Mouse (Mus musculus) spleen, adult 2 months (tissue): ENCODE results near the gene Cdc42bpa. TPM values are rescaled to one million over a fixed set of nuclear protein-coding genes. Genes with fewer than 3 reads are reported as not detected.

Experiments
- DNase-seq, 2 experiments: peaks; one replicate each; pipeline versions ENCODE4 v3.0.0 to v3.0.0-alpha.2; 2012 to 2021; ENCODE audit warnings: low spot score in 2 of 2, low read depth in 1 of 2
- H3K27ac ChIP-seq: fragments of 200-500 bp; 2 replicates; pipeline ENCODE4 v1.5.1; 2012; ENCODE audit warnings: low read length, inconsistent platforms; ENCODE audit not compliant: insufficient read depth
- H3K27me3 ChIP-seq: fragments of 200-500 bp; 2 replicates; pipeline ENCODE4 v1.6.1; 2012; ENCODE audit warnings: mild to moderate bottlenecking, moderate library complexity, low read length, inconsistent platforms; ENCODE audit not compliant: control insufficient read depth, insufficient read depth
- H3K36me3 ChIP-seq: fragments of 200-500 bp; 2 replicates; pipeline ENCODE4 v1.6.1; 2012; ENCODE audit warnings: mild to moderate bottlenecking, low read length, inconsistent platforms; ENCODE audit not compliant: control insufficient read depth, insufficient read depth
- H3K4me1 ChIP-seq: fragments of 200-500 bp; 2 replicates; pipeline ENCODE4 v1.6.1; 2011; ENCODE audit warnings: inconsistent platforms; ENCODE audit not compliant: control insufficient read depth, insufficient read depth, insufficient read length
- H3K4me3 ChIP-seq: fragments of 200-500 bp; 2 replicates; pipeline ENCODE4 v1.5.1; 2011; ENCODE audit warnings: mild to moderate bottlenecking, inconsistent platforms; ENCODE audit not compliant: insufficient read depth, insufficient read length; ENCODE audit errors: extremely low read depth
- CTCF ChIP-seq: fragments of 200-500 bp; IDR thresholded peaks from 2 replicates; pipeline ENCODE4 v1.5.1; 2011; ENCODE audit warnings: mild to moderate bottlenecking, inconsistent platforms; ENCODE audit not compliant: insufficient read depth, insufficient read length, insufficient replicate concordance; ENCODE audit errors: extremely low read depth
- POLR2A ChIP-seq: fragments of 200-500 bp; IDR thresholded peaks from 2 replicates; pipeline ENCODE4 v1.6.1; 2011; ENCODE audit warnings: low read depth, low read length, inconsistent platforms
- WGBS: fragments of 180-500 bp; shearing (Covaris S2); methylation state at CpG from one replicate; pipeline ENCODE4 v1.1.7; 2018; 5-methylcytosine and 5-hydroxymethylcytosine counted together
- polyA plus RNA-seq: library from polyadenylated mRNA; depleted of rRNA; stranded (reverse); fragments of >200 nt; gene quantifications from 2 replicates; pipeline ENCODE4 v1.2.3, GENCODE M21; 2012

The Cdc42bpa gene
- polyA plus RNA-seq, 1 experiment: 2.8 TPM

DNA sequence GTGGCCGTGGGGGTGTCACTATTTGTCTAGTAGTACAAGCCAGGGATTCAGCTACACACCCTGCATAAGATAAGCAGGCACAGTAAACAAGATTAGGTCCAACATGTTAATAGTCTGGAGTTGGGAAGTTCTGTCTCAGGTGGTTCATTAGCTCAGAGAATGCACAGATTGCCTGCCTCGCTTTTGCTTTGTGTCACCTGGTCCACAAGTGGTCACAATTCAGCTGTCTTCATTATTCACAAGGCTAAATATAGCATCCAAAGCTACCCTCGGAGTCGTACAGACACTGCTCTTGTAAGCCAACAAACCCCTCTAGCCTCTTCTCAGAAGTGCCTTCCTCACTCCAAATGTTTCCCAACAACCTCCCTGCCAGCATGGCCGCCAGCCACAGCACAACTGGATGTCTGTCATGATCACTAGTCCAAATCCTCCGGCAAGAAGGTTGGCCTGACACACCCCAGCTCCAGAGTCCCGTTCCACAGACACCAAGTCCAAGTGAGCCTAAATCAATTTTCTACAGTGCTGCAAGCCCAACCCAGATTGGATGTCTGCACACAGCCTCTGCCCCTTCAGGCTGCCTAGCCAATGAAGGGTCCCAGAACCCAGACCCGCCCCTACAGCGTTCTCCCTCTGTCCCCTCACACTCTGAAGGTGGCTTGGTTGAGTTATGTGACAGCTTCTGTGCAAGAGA is 234.7 kb downstream of the Cdc42bpa start:
- Histone ChIP-seq H3K4me3 (peak overlapping the region; percentile 84), H3K27me3 (no peaks in the 10 kb centered on the region), H3K27ac (peak overlapping the region; percentile 57; the same call in 1 of the 2 replicates), H3K36me3 (no peaks in the 10 kb centered on the region), H3K4me1 (peaks cover 23% of the 10 kb centered on the region; the same call in 1 of the 2 replicates)
- TF ChIP-seq CTCF: no peak
- 22% methylated on average over 9 of the region's 9 CpGs for WGBS
- DNase-seq: peak in 1 of 2 experiments; percentile 38

DNA sequence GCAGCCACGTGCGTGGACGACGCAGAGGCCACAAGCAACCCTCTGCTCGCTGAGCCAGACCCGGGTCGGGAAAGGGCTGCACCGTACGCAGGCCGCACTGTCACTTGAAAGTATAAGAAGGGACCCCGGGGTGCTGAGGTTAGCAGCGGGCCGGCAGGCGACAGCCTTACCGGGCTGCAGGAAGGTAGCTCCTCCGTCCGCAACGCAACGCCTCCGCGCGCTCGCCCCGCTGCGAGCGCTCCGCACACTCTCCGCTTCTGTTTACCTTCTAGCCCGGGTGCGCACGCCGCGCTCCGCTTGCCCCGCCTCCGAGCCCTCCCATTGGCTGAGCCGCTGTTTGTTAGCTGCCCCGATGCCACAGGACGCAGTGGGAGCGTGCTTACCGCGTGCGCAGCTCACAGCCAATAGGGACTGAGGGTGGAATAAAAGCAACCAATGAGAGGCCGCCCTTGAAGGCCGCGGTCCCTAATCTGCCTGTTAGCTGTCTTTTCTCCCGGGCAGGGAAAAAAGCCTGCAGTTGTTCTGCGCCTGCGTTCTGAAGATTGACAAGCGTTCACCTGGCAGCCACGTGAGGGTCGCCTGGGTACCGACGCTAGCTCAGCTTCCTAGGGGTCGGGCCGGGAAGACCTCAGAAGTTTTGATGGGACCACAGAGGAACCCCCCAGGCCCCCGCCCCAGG is 235.6 kb downstream of the Cdc42bpa start:
- peaks cover 24% of the 10 kb centered on the region; the same call in 1 of the 2 replicates for H3K4me1 ChIP-seq
- WGBS: under 1% methylated on average over 57 of the region's 57 CpGs
- no peaks in the 10 kb centered on the region for H3K36me3 ChIP-seq
- H3K27me3 ChIP-seq: no peaks in the 10 kb centered on the region
- peak; percentile 96 to 97 for DNase-seq
- H3K4me3 ChIP-seq: peak overlapping the region; percentile 84
- H3K27ac ChIP-seq: peak overlapping the region; percentile 77
- no peak for TF ChIP-seq CTCF
- TF ChIP-seq POLR2A: peak; percentile 76

DNA sequence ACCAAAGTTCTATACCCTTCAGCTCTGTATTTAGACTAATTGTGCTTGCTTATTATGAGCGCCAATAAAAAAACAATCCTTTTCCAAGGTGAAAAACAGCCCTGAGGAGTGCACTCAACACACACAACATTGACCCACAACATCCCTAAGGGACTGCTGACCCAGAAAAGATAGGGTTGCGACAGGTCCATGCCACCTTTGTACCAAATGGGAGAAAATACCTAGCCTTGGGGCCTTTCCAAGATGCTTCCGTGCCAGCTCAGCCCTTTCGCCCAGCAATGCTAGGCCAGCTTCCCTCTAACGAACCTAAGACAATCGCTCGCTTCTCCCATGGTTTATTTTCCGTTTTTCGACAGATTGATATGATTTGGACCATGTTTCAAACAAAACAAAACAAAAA is 236.2 kb downstream of the Cdc42bpa start:
- Histone ChIP-seq H3K4me1 (peaks cover 22% of the 10 kb centered on the region; the same call in 1 of the 2 replicates), H3K27ac (peak overlapping the region; percentile 77; the same call in 1 of the 2 replicates), H3K27me3 (no peaks in the 10 kb centered on the region), H3K36me3 (no peaks in the 10 kb centered on the region), H3K4me3 (no peak overlapping the region)
- TF ChIP-seq POLR2A (no peak), CTCF (no peak)
- DNase-seq: no peak
- WGBS: 96% methylated on average over 9 of the region's 9 CpGs

DNA sequence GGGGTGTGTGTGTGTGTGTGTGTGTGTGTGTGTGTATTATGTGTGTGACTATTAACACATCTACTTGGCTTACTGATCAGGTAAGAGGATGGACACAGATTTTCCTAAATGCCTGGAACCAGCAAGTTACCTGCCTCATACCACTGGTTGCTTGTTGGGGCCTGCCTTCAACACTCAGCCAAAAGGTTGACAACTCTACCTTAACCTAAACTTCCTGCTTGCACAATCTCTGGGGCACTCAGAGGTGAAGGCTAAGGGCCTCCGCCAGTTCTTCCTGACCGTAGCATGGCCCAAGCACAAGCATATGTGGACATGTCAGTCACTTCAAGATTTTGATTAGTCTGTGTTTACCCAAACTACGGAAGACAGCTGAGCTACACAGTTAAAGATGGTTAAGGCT is 237.7 kb downstream of the Cdc42bpa start:
- no peak for TF ChIP-seq CTCF
- no peak for TF ChIP-seq POLR2A
- no peaks in the 10 kb centered on the region for H3K27me3 ChIP-seq
- peaks cover 12% of the 10 kb centered on the region; the same call in 1 of the 2 replicates for H3K4me1 ChIP-seq
- peak in 1 of 2 experiments; percentile 43 for DNase-seq
- H3K4me3 ChIP-seq: no peak overlapping the region
- H3K27ac ChIP-seq: peak overlapping the region; percentile 81
- WGBS: 73% methylated on average over 3 of the region's 3 CpGs
- no peaks in the 10 kb centered on the region for H3K36me3 ChIP-seq

DNA sequence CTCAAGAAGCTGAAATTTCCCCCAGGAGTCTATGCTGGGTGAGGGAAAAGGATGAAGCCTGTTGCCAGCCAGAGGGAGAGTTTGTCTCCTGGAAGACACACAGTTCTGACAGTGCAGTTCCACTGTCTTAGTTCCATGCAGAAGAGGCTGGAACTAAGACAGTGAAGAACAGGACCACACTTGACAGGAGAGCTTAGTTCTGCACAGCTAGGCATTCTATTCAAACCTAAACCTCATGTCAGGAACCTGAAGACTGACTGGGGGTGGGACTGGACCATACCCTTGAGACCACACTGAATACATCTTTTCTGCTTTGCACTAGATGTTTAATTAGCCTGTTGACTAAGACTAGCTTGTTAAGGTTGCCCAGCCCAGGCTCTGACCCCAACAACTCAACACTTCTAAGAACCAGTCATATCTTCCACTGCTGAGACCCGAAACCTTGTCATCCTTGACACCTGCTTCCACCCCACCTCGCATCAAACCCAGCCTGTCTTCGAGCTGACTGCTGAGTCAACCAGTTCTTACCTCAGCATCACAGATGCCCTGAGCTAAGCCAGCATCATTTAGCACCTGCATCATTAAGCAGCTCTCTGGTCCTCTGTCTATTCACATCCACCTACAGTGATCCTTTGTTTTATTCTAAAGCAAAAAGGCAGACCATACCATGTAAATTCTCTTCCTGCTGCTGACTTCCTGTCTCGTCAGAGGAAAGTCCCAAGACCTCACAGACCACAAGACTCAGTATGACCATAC is 238.9 kb downstream of the Cdc42bpa start, which contains the start of gene Coq8a:
TSS of gene Coq8a (minus strand) at position 644 of the 756 bp plus-strand sequence.
- no peak for TF ChIP-seq CTCF
- TF ChIP-seq POLR2A: peak; percentile 69
- peak; percentile 50 to 91 for DNase-seq
- Histone ChIP-seq H3K36me3 (no peaks in the 10 kb centered on the region), H3K27ac (peak within 1 kb of the TSS; percentile 95), H3K27me3 (no peaks in the 10 kb centered on the region), H3K4me1 (peaks cover 7% of the 10 kb centered on the region; the same call in 1 of the 2 replicates), H3K4me3 (peak within 1 kb of the TSS; percentile 52)
- WGBS: 11% methylated on average over 4 of the region's 4 CpGs

DNA sequence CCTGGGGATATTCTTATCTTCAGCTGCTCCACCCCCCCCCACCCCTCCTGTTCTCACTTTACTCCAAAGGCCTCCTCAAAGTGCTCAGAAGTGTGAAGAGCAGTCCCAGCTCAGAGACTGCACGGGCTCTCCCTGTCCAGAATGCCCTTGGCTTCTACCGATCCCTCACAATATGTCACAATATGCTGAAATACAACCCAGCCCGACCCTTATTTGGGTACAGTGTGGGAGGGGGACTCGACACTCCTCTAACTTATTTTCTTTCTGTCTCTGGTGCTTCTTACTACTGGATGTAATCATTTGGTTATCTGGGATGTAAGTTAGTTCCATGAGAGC is 239.4 kb downstream of the Cdc42bpa start:
- Histone ChIP-seq H3K4me3 (no peak overlapping the region), H3K36me3 (no peaks in the 10 kb centered on the region)

More for the DNA sequence above, 239.4 kb downstream of the Cdc42bpa start:
- TF ChIP-seq POLR2A (no peak), CTCF (no peak)
- no peak for DNase-seq
- Histone ChIP-seq H3K4me1 (peaks cover 7% of the 10 kb centered on the region; the same call in 1 of the 2 replicates), H3K27ac (peak overlapping the region; percentile 95), H3K27me3 (no peaks in the 10 kb centered on the region)
- 26% methylated on average over 4 of the region's 4 CpGs for WGBS
